Mouse (Mus musculus) midbrain, postnatal 0 days (tissue): ENCODE data around the gene Il2rg. TPM values are rescaled to one million over a fixed set of nuclear protein-coding genes. Genes with fewer than 3 reads are reported as not detected.

Source experiments
- ATAC-seq: fragments of 200-750 bp; cut with Nextera tagmentation; 2 replicates; pipeline ENCODE4 v1.8.0; 2017; ENCODE audit warnings: moderate number of reproducible peaks, mild to moderate bottlenecking, moderate TSS enrichment, moderate library complexity; ENCODE audit not compliant: low FRiP score
- DNase-seq: peaks from one replicate; pipeline ENCODE4 v3.0.0-alpha.2; 2015; ENCODE audit warnings: low spot score
- H3K27ac ChIP-seq: fragments of 300-500 bp; sonication (generic); 2 replicates; pipeline ENCODE4 v1.5.1; 2014; ENCODE audit warnings: low read depth, mild to moderate bottlenecking, low read length, mixed read lengths
- H3K27me3 ChIP-seq: fragments of 300-500 bp; sonication (generic); 2 replicates; pipeline ENCODE4 v1.6.1; 2014; ENCODE audit warnings: low read length, control low read depth, mixed read lengths; ENCODE audit not compliant: insufficient read depth
- H3K36me3 ChIP-seq: fragments of 300-500 bp; sonication (generic); 2 replicates; pipeline ENCODE4 v1.6.1; 2014; ENCODE audit warnings: low read length, control low read depth, mixed read lengths; ENCODE audit not compliant: insufficient read depth
- H3K4me1 ChIP-seq: fragments of 300-500 bp; sonication (generic); 2 replicates; pipeline ENCODE4 v1.6.1; 2014; ENCODE audit warnings: mild to moderate bottlenecking, control low read depth, antibody characterized with exemption, low read length, mixed read lengths; ENCODE audit not compliant: insufficient read depth
- H3K4me2 ChIP-seq: fragments of 300-500 bp; sonication (generic); 2 replicates; pipeline ENCODE4 v1.6.1; 2014; ENCODE audit warnings: low read depth, mild to moderate bottlenecking, low read length, mixed read lengths; ENCODE audit not compliant: poor library complexity, severe bottlenecking
- H3K4me3 ChIP-seq: fragments of 300-500 bp; sonication (generic); 2 replicates; pipeline ENCODE4 v1.5.1; 2014; ENCODE audit warnings: low read depth, mild to moderate bottlenecking, low read length, moderate library complexity
- H3K9ac ChIP-seq: fragments of 300-500 bp; sonication (generic); replicated peaks from 2 replicates; pipeline ENCODE4 v1.6.1; 2014; ENCODE audit warnings: mild to moderate bottlenecking, low read length, moderate library complexity, mixed read lengths; ENCODE audit not compliant: poor library complexity, severe bottlenecking
- H3K9me3 ChIP-seq: fragments of 300-500 bp; sonication (generic); 2 replicates; pipeline ENCODE4 v1.6.1; 2016; ENCODE audit warnings: low read length, control low read depth
- CTCF ChIP-seq: IDR thresholded peaks from 2 replicates; pipeline ENCODE4 v1.5.1; 2016; ENCODE audit warnings: antibody characterized with exemption, mild to moderate bottlenecking
- WGBS: fragments of 180-500 bp; shearing (Covaris S2); extraction: QIAGEN DNeasy Blood & Tissue Kit; methylation state at CpG from one replicate; pipeline ENCODE4 v1.1.7; 2014; 5-methylcytosine and 5-hydroxymethylcytosine counted together
- polyA plus RNA-seq: library from polyadenylated mRNA; unstranded; fragments of >200 nt; fragmentation: Nextera tagmentation; extraction: Ambion mirVana; gene quantifications from 2 replicates; pipeline ENCODE4 v1.2.1, GENCODE M21; 2015
- total RNA-seq: library from RNA; depleted of rRNA; stranded (reverse); fragments of >200 nt; gene quantifications from 2 replicates; pipeline ENCODE4 v1.2.3, GENCODE M21; 2014; rRNA removed

The Il2rg gene
- 2.0 and 4.1 TPM in 2 replicates for total RNA-seq
- polyA plus RNA-seq = 4.7 and 5.9 TPM in 2 replicates

DNA sequence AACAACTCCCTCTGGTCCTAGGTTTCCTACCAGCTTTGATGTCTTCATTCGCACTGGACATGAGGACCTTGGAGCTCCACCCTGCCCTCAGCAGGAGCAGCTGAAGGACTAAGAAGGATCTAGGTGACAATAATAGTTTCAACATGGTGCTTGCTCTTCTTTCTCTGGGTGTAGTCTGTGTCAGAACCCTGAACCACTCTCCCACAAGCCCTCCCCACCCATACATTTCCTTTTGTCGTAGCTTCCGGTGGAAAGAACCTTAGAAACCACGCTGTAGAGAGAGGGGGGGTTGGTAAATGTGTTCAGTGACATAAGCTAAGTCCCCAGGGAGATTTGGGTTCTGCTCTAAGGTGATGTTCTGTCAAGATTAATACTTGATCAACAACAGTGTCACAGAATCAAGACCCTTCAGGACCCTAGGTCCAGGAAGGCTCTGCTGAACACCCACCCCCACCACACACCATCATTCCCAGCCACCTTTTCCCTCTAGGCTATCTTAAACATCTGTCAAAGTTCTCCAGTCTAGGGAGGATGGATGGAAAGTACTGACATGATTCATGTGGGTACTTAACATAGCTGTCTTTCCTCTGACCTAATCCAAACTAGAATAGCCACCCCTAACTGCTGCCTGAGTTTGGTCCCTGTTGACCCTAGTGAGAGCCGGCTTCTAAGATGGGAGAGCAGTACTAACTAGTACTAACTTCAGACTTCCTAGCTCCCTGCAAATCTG, at the start of gene Il2rg:
Gene Il2rg, minus strand, starts transcription at position 231 of the 730 bp plus-strand sequence.
- WGBS = 75% methylated on average over 5 of the region's 5 CpGs
- Histone ChIP-seq H3K4me2 (no peak within 1 kb of the TSS), H3K27ac (no peak within 1 kb of the TSS), H3K4me1 (no peaks in the 10 kb centered on the region), H3K36me3 (no peaks in the 10 kb centered on the region), H3K27me3 (no peaks in the 10 kb centered on the region), H3K9ac (no peak within 1 kb of the TSS), H3K9me3 (no peaks in the 10 kb centered on the region), H3K4me3 (no peak within 1 kb of the TSS)
- no peak for TF ChIP-seq CTCF
- ATAC-seq (no peak), DNase-seq (no peak)

DNA sequence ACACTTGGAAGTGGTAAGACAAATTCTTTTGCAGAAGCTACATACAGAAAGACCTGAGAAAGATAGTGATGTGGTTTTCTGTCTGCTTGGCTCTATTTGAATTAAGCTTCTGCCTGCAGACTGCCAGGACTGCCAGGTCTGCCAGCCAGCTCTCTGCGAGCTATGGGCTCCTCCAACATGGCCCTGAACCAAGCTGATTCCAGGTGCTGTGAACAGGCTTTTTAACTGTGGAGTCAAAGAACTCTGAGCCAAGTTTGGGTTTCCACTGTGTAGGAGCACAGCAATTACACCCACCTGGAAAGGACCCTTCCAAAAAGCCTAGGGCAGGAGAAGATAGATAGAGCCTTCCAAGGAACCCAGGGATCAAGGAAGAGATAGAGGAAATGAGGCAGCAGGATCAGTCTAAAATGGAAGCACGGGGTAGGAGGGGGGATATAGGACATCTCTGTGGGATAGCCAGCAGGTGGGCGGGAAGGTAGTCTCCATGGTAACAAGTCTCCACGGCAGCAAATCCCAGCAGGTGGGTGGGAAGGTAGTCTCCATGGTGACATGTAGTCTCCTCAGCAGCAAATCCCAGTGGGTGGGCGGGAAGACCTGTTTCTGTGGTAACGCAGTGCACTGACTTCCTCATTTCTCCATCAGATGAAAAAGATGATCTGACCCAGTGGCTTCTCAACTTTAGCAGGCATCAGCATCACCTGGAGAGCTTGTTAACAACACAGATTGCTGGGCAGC, 45.7 kb upstream of the Il2rg start:
- Histone ChIP-seq H3K27me3 (no peaks in the 10 kb centered on the region), H3K4me1 (no peaks in the 10 kb centered on the region), H3K27ac (no peak overlapping the region), H3K36me3 (0 out of 2 replicates have a peak, but pooled peaks cover 8% of the 10 kb centered on the region), H3K9me3 (no peaks in the 10 kb centered on the region), H3K9ac (no peak overlapping the region), H3K4me3 (no peak overlapping the region), H3K4me2 (no peak overlapping the region)
- 18% methylated on average over 6 of the region's 6 CpGs for WGBS
- no peak for TF ChIP-seq CTCF
- ATAC-seq (peak; percentile 44), DNase-seq (peak; percentile 66)

DNA sequence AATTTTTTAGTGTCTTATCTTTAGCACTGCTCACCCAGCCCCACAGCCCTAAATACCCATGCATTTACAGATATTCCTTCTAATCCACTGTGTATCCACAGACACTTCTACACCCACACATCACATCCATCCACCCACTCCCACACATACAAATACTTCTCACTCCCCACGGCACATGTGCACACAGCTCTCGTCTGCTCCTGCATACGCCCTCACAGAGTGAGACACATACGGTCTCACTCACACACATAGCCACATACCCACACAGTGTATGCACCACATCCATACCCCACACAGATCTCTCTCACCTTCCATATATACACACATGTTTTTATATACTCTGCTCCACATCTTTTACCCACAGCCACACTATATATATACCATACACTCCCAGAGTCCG, 41.2 kb upstream of the Il2rg start:
- no peak for DNase-seq
- no peaks in the 10 kb centered on the region for H3K9me3 ChIP-seq

DNA sequence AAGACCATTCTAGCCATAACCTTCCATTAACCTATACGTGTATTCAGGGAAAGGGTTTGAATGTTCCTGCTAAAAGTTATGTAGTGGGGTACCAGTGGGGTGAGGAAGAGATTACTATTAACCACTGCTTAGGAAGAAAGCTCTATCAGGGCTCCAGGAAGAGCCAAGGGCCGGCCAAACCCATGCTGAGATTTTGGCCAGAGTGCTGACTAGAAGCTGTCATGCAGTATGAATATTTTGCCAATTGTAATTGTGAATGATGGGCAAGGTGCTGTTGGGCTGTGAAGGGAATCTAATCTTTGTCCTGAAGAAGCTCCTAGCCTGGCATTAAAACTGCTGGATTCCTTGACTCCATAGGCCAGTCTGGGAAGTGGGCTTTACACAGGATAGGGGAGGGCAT, 36.6 kb upstream of the Il2rg start:
- no peaks in the 10 kb centered on the region for H3K9me3 ChIP-seq
- no peak for DNase-seq
- no peak for ATAC-seq
- no peak overlapping the region for H3K27ac ChIP-seq
- no peak overlapping the region for H3K4me3 ChIP-seq
- no peak overlapping the region for H3K9ac ChIP-seq
- no peaks in the 10 kb centered on the region for H3K27me3 ChIP-seq
- TF ChIP-seq CTCF = no peak
- H3K4me1 ChIP-seq = no peaks in the 10 kb centered on the region
- WGBS = 31% methylated on average over 2 of the region's 2 CpGs
- no peak overlapping the region for H3K4me2 ChIP-seq
- 0 out of 2 replicates have a peak, but pooled peaks cover 4% of the 10 kb centered on the region for H3K36me3 ChIP-seq

More for the DNA sequence above, 41.2 kb upstream of the Il2rg start:
- H3K27me3 ChIP-seq = no peaks in the 10 kb centered on the region
- 86% methylated on average over 5 of the region's 5 CpGs for WGBS
- H3K4me3 ChIP-seq = no peak overlapping the region
- H3K27ac ChIP-seq = no peak overlapping the region
- no peak for TF ChIP-seq CTCF
- H3K9ac ChIP-seq = no peak overlapping the region
- no peaks in the 10 kb centered on the region for H3K4me1 ChIP-seq
- 0 out of 2 replicates have a peak, but pooled peaks cover 9% of the 10 kb centered on the region for H3K36me3 ChIP-seq
- ATAC-seq = no peak
- no peak overlapping the region for H3K4me2 ChIP-seq

DNA sequence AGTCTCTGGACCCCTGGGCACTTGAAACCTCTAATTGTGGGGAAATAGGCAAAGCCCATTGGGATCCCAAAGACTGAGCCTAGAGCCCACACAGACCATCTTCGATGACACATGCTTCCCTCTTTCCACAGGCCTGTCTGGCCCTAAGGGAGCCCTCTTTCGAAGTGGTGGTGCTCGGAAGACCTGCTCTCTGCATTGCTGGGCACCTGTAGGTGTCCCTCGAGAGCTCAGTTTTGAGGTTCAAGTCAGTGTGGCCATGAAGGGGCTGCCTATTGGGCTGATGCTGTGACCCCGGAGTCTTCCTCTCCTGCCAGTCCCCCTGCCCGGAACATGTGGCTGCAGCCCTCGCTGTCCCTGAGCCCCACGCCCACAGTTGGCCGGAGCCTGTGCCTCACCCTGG, 33.6 kb upstream of the Il2rg start:
- 56% methylated on average over 9 of the region's 9 CpGs for WGBS
- H3K27me3 ChIP-seq = no peaks in the 10 kb centered on the region
- H3K4me3 ChIP-seq = peak overlapping the region; percentile 50
- peak overlapping the region; percentile 60 for H3K4me2 ChIP-seq
- H3K27ac ChIP-seq = 0 out of 2 replicates have a peak overlapping the region, but pooled peaks have one; percentile 77
- no peaks in the 10 kb centered on the region for H3K9me3 ChIP-seq
- TF ChIP-seq CTCF = peak; percentile 8; the same call in 1 of the 2 replicates
- H3K4me1 ChIP-seq = no peaks in the 10 kb centered on the region
- H3K36me3 ChIP-seq = 0 out of 2 replicates have a peak, but pooled peaks cover 2% of the 10 kb centered on the region
- DNase-seq = no peak
- no peak for ATAC-seq
- peak overlapping the region; percentile 30; the same call in 1 of the 2 replicates for H3K9ac ChIP-seq
